ENCODE assay signal across 8 mouse cellular contexts in genomic region chr3:34080900-34081662, GRCm38 (mm10). TPM values are rescaled to one million over a fixed set of nuclear protein-coding genes. Genes with fewer than 3 reads are reported as not detected.
DNase-seq lines count a peak whose midpoint lies in the region; ATAC-seq lines count a peak whose summit lies in the region.

Gene Dnajc19 (minus strand): TSS chr3:34081321.

- DNase-seq in adipocyte (ENCODE audit: low spot score): peak; percentile 88
- peak; percentile 96 for DNase-seq in embryo, embryonic 10 days (ENCODE audit: low spot score)
- peak; percentile 92 for DNase-seq in gastrocnemius, postnatal 10 days
- peak; percentile 91 for DNase-seq in induced T-regulatory cell, adult 2 months (ENCODE audit: low read depth)
- DNase-seq in left cerebral cortex, adult 9 months (ENCODE audit: low spot score in 2 of 2): peak; percentile 86 to 95
- peak; percentile 91 for DNase-seq in right cerebral cortex, postnatal 14 days
- DNase-seq in urinary bladder, postnatal 36 days (ENCODE audit: low spot score in 2 of 2): peak; percentile 91

- ATAC-seq in megakaryocyte progenitor cell, adult 5-6 weeks (replicated peaks; ENCODE audit: poor library complexity): peak; percentile 91

RNA-seq across cellular contexts. Expression of gene Dnajc19, which starts in this region (rescaled TPM):
- total RNA-seq in gastrocnemius, postnatal 10 days (2021): 100 to 1,000 TPM; 121 to 138 TPM
- 155 and 171 TPM in 2 replicates for total RNA-seq in megakaryocyte progenitor cell, adult 5-6 weeks (2015)
- 183 and 206 TPM in 2 replicates for total RNA-seq in megakaryocyte progenitor cell, adult 5-6 weeks (2017)

Comparison
In these comparisons a context has a peak if more than half of its experiments do, and no peak if none do; other contexts are left out.
1. Peak in every context shown above with its lines: DNase-seq and ATAC-seq.